Mouse (Mus musculus): Measurements from ENCODE around the gene Gm6583.
A peak's percentile ranks its signal among the peaks of the same experiment; 100 is the strongest.

The Gm6583 gene

GRCm38 (mm10) chr5:112355910-112356309, at the start of gene Gm6583:
TSS of gene Gm6583 (minus strand) at chr5:112356033.
- no peak for DNase-seq (ENCODE audit: extremely low read depth, low read depth)

DNA sequence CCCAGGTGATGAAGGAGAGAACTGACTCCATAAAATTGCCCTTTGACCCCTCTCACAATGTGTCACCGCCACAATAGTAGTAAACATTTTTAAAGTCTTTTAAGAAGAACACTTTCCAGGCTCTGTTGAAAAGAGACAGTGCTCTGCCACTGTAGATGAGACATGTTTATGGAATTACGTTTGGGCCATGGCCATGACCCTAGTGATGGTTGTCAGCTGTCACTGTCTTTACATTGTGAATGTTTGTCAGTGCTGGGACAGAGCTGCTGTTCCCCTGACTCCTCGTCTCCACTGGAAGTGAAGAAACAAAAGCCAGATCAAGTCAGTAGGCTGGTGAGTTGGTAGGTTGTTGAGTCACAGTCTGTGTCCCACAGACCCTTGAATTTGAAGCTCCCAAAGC, 46.6 kb upstream of the Gm6583 start:
- no peak for DNase-seq (ENCODE audit: extremely low read depth, low read depth)

DNA sequence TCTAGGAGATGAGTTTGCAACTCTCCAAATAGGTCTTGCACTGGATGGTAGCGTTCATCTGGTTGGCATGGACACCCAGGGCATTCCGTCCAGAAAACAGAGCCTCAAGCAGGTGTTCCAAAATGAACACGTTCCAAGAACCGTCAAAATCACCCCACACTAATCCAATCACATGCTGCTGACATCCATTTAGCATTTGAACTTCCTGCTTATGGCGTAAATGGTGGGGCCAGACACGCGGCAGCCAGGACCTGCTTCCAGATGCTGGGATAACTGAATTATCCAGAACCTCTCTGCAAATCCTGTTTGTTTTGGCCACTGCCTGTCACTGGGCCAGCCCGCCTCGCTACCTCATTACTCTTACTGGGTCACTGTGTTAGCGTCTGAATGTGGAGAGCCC, 43.5 kb upstream of the Gm6583 start:
- no peak for DNase-seq (ENCODE audit: extremely low read depth, low read depth)

DNA sequence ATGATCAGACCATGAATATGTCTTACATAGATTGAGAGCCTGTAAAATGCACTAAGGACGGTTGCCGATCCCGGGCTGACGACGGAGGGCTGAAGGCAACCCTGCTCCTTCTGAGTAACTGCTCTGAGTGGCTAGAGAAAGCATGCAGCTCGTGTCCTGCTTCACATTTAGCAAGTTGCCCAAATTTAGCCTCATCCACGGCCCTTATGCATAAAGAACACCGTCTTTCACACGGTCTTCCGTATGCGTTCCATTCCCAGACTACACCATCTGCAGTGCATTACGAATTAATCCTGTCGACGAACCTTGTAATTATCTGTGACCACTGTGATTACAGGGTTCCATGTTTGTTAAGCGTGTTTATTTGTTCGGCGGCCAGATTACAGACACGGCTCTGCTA, 40.2 kb upstream of the Gm6583 start:
- no peak for DNase-seq (ENCODE audit: extremely low read depth, low read depth)

GRCm38 (mm10) chr5:112394779-112395443, 39.1 kb upstream of the Gm6583 start, which contains the start of gene Asphd2:
TSS of gene Asphd2 (minus strand) at chr5:112394866.
- DNase-seq (ENCODE audit: extremely low read depth, low read depth), result no peak

DNA sequence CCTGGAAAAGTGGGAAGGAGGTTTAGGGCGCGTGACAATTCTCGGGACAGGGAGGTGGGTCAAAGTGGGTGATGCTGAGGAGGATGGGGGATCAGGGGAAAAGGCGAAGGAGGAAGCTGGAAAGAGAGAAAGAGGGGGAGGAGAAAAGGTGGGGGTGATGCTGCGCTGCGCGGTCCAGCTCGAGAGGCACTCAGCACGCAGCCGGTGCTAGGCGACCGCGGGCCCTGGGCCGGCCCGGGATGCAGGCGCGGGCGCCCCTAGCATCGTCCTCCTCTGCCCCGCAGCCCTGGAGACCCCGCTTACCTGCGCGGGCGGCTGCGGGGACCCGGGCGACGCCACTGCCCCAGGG, 38.6 kb upstream of the Gm6583 start:
- DNase-seq (ENCODE audit: extremely low read depth, low read depth), result no peak

- no peak for DNase-seq (ENCODE audit: extremely low read depth, low read depth)
Observed at GRCm38 (mm10) chr5:112393741-112394414, 38.0 kb upstream of the Gm6583 start.

DNA sequence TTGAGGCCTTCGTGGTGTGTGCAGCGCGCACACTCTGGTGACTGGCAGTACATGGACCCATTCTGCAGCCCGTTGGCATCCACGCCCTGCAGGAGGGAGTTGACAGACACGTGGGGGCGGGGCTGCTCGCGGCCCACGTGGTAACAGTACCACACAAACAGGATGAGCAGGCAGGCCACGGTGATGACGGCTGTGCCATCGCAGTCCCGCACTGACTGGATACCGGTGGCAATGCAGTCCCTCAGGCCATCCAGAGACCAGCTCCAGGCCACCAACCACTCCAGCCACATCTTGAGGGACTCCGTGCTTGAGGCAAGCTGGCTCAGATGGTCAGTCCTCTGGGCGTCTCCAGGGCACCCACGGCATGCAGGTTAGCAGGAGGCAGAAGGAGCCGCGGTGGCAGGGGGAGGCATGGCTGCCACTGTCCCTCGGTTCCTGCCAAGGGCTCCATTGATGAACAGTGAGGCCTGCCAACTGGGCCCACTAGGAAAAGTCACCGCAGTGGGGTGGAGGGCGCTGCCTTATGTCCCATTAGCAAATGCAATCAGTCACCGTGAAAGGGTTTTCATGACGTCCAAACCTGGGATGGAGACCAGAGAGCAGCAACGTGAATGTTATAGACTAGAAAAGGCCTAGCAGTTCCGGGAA, 36.0 kb upstream of the Gm6583 start:
- no peak for DNase-seq (ENCODE audit: extremely low read depth, low read depth)

GRCm38 (mm10) chr5:112391002-112391401, 35.2 kb upstream of the Gm6583 start:
- no peak for DNase-seq (ENCODE audit: extremely low read depth, low read depth)

DNA sequence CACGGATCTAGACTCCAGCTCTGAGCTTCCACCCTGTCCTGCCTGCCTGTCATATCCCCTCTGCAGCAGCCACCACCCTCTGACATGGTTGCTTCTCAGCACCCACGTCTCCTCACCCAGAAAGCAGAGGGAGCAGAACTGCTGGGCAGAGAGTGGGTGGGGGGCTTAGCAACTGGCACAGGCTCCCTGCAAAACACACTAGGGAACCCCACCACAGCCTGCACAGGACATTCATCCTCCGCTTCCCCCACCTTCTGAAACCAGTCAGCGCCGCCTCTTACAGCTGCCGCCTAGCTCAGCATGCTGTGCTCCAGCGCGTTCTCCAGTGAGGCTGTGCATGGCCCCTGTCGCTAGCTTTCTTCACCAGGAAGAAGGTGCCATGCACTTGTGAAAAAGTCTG, 33.5 kb upstream of the Gm6583 start:
- DNase-seq (ENCODE audit: extremely low read depth, low read depth), result no peak

DNA sequence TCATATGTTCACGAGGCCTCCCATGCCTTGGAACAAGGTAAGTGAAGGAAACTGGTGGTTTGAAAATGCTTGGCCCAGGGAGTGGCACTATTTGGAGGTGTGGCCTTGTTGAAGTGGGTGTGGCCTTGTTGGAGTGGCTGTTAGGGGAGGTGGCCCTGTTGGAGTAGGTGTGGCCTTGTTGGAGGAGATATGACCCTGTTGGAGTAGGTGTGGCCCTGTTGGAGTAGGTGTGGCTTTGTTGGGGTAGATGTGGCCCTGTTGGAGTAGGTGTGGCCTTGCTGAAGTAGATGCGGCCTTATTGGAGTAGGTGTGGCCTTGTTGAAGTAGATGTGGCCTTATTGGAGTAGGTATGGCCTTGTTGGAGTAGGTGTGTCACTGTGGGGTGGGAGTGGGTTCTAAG, 30.1 kb upstream of the Gm6583 start:
- peak; percentile 18 for DNase-seq (ENCODE audit: extremely low read depth, low read depth)

- DNase-seq (ENCODE audit: extremely low read depth, low read depth), result no peak
Observed at GRCm38 (mm10) chr5:112384805-112385472, 29.1 kb upstream of the Gm6583 start.

GRCm38 (mm10) chr5:112382641-112383330, 27.0 kb upstream of the Gm6583 start:
- DNase-seq (ENCODE audit: extremely low read depth, low read depth), result no peak

- DNase-seq (ENCODE audit: extremely low read depth, low read depth), result no peak
Observed at GRCm38 (mm10) chr5:112382042-112382441, 26.2 kb upstream of the Gm6583 start.

DNA sequence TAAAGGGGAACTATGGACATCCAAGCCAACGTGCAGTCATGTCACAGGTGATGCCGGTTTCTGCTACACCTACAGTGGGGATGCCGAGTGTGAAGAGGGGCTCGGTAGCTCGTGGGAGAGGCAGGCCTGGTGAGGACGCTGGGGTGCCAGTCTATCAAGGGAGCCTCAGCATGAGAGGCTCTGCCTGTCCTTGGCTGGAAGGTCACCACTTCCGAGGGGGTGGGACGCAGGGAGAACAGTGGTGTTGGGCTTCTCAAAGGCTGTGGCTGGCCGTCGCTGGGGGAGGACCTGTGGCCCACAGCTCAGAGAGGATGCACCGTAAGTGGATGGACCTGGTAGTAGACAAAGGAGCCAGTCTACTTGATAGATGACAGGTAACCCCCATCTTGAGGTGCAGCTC, 25.3 kb upstream of the Gm6583 start:
- no peak for DNase-seq (ENCODE audit: extremely low read depth, low read depth)

GRCm38 (mm10) chr5:112378716-112379115, 22.9 kb upstream of the Gm6583 start:
- DNase-seq (ENCODE audit: extremely low read depth, low read depth), result no peak

DNA sequence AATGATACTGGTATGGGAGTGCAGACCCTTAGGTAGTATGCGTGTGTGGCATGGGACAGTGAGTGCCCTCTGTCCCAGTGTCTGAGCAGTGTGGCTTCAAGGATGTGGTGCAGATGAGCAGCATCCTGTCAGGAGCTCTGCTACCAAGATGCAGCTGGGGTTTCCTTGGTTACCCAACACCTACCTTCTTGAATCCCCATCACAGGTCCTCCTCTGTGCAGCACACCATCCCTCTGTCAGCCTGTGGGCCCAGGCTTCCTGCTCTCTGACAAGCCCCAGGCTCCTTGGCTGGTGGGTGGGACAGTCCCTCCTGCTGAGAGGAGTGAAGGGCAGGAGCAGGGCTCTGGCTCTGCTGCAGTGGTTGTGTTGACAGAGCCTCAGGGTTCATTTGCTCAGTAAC, 21.5 kb upstream of the Gm6583 start:
- DNase-seq (ENCODE audit: extremely low read depth, low read depth), result no peak

DNA sequence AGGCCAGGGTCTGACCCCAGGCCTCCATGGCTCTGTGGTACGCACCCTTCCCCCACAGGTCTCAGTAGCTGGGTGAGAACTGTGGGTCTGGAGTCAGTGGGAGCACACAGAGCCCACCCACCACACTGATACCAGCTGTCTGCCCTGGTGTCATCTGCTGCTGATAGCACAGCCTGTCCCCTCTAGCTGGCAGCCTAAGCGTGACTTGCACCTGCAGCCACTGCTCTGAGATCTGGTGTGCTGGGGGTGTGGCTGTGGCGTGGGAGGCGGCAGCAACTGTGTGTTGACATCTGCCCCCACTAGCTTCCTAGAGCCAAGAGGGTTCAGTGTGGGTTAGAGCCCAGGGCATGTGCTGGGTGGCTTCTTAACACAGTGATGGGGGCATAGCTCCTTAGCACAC, 20.3 kb upstream of the Gm6583 start:
- DNase-seq (ENCODE audit: extremely low read depth, low read depth), result no peak

GRCm38 (mm10) chr5:112371933-112372332, 16.1 kb upstream of the Gm6583 start:
- no peak for DNase-seq (ENCODE audit: extremely low read depth, low read depth)

DNA sequence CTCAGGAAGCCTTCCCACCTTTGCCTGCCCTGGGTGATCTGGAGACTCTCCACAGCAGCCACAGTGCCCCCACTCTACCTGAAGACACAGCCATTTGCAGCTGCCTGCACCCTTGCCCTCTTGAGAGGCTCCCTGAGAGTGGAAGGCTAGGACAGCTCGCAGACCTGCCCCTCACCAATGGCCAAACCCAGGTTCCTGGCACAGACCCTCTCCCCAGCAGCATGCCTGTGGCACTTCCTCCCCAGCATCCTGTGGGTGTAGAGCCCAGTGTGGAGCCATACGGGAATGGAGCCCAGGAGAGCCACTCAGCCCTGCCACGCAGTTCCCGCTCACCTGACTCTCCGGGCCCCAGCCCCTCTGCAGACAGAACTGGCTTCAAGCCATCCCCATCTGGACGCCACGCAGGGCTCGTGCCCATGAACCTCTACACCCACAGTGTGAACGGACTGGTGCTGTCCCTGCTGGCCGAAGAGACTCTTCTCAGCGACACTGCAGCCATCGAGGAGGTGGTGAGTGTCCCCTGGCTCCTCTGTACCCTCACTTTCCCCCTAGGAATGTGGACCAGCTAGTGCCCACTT, 14.5 kb upstream of the Gm6583 start:
- DNase-seq (ENCODE audit: extremely low read depth, low read depth), result no peak

- DNase-seq (ENCODE audit: extremely low read depth, low read depth), result no peak
Observed at GRCm38 (mm10) chr5:112369326-112369725, 13.5 kb upstream of the Gm6583 start.

Measured in MEL-GATA-1-ER (cell line).